Mouse (Mus musculus): ENCODE measurements around the gene Spata46.

The Spata46 gene

GRCm38 (mm10) chr1:170339943-170340342, 31.3 kb downstream of the Spata46 start:
- no peak for DNase-seq (ENCODE audit: low read depth, low spot score)

GRCm38 (mm10) chr1:170343081-170343480, 34.5 kb downstream of the Spata46 start:
- no peak for DNase-seq (ENCODE audit: low read depth, low spot score)

GRCm38 (mm10) chr1:170343906-170344305, 35.3 kb downstream of the Spata46 start:
- DNase-seq (ENCODE audit: low read depth, low spot score): no peak

- DNase-seq (ENCODE audit: low read depth, low spot score): no peak
Observed at GRCm38 (mm10) chr1:170346266-170346665, 37.7 kb downstream of the Spata46 start.

- DNase-seq (ENCODE audit: low read depth, low spot score): no peak
Observed at GRCm38 (mm10) chr1:170351080-170351479, 42.5 kb downstream of the Spata46 start.

- DNase-seq (ENCODE audit: low read depth, low spot score): no peak
Observed at GRCm38 (mm10) chr1:170353335-170353734, 44.7 kb downstream of the Spata46 start.

GRCm38 (mm10) chr1:170360183-170360915, 51.7 kb downstream of the Spata46 start:
- no peak for DNase-seq (ENCODE audit: low read depth, low spot score)

Data from skeletal muscle tissue, adult 2 months (tissue).